Mouse (Mus musculus) limb, embryonic 12.5 days (tissue): Measurements from ENCODE around the gene Bet1l. TPM values are rescaled to one million over a fixed set of nuclear protein-coding genes. Genes with fewer than 3 reads are reported as not detected.

Source experiments
- ATAC-seq: fragments of 200-750 bp; cut with Nextera tagmentation; 2 replicates; pipeline ENCODE4 v1.8.0; 2017; ENCODE audit warnings: low read depth, moderate TSS enrichment; ENCODE audit not compliant: insufficient number of reproducible peaks, insufficient read depth, low FRiP score, low TSS enrichment
- H3K27ac ChIP-seq: fragments of 300-500 bp; sonication (generic); 2 replicates; pipeline ENCODE4 v1.5.1; 2016; ENCODE audit warnings: mild to moderate bottlenecking, moderate library complexity
- H3K27me3 ChIP-seq: fragments of 300-500 bp; sonication (generic); 2 replicates; pipeline ENCODE4 v1.6.1; 2016; ENCODE audit warnings: mild to moderate bottlenecking, moderate library complexity
- H3K36me3 ChIP-seq: fragments of 300-500 bp; sonication (generic); 2 replicates; pipeline ENCODE4 v1.6.1; 2016; ENCODE audit warnings: mild to moderate bottlenecking, moderate library complexity
- H3K4me1 ChIP-seq: fragments of 300-500 bp; sonication (generic); replicated peaks from 2 replicates; pipeline ENCODE4 v1.6.1; 2016
- H3K4me2 ChIP-seq: fragments of 300-500 bp; sonication (generic); 2 replicates; pipeline ENCODE4 v1.6.1; 2016; ENCODE audit warnings: mild to moderate bottlenecking, moderate library complexity
- H3K4me3 ChIP-seq: fragments of 300-500 bp; sonication (generic); replicated peaks from 2 replicates; pipeline ENCODE4 v1.5.1; 2016; ENCODE audit warnings: mild to moderate bottlenecking
- H3K9ac ChIP-seq: fragments of 300-500 bp; sonication (generic); replicated peaks from 2 replicates; pipeline ENCODE4 v1.6.1; 2016; ENCODE audit warnings: mild to moderate bottlenecking, moderate library complexity
- H3K9me3 ChIP-seq: fragments of 300-500 bp; sonication (generic); 2 replicates; pipeline ENCODE4 v1.6.1; 2016; ENCODE audit warnings: mild to moderate bottlenecking, moderate library complexity
- WGBS: fragments of 180-500 bp; shearing (Covaris S2); methylation state at CpG from one replicate; pipeline ENCODE4 v1.1.7; 2016; 5-methylcytosine and 5-hydroxymethylcytosine counted together
- polyA plus RNA-seq: library from polyadenylated mRNA; unstranded; fragments of >200 nt; fragmentation: Nextera tagmentation; extraction: Ambion mirVana; gene quantifications from 2 replicates; pipeline ENCODE4 v1.2.1, GENCODE M21; 2016

Bet1l gene
- polyA plus RNA-seq, 1 experiment from 2014 or later, result 38.3 TPM

GRCm38 (mm10) chr7:140856785-140857549 lies 410 bp downstream of the Bet1l start, which contains the start of gene Ric8a:
TSS of gene Ric8a (plus strand) at chr7:140856957.
- peak within 1 kb of the TSS; percentile 82 for H3K27ac ChIP-seq
- WGBS, result under 1% methylated on average over 50 of the region's 50 CpGs
- peaks cover 66% of the 10 kb centered on the region for H3K36me3 ChIP-seq
- H3K4me3 ChIP-seq, result peak within 1 kb of the TSS; percentile 75
- H3K4me2 ChIP-seq, result peak within 1 kb of the TSS; percentile 100
- ATAC-seq, result peak; percentile 79
- H3K4me1 ChIP-seq, result peaks cover 25% of the 10 kb centered on the region
- H3K9ac ChIP-seq, result peak within 1 kb of the TSS; percentile 90
- no peaks in the 10 kb centered on the region for H3K27me3 ChIP-seq
- no peaks in the 10 kb centered on the region for H3K9me3 ChIP-seq

GRCm38 (mm10) chr7:140855860-140856784 lies 1.3 kb downstream of the Bet1l start, which contains the start of gene Gm45785:
TSS of gene Gm45785 (minus strand) at chr7:140856331.
- Histone ChIP-seq H3K4me3 (peak within 1 kb of the TSS; percentile 75), H3K4me1 (peaks cover 25% of the 10 kb centered on the region), H3K27me3 (no peaks in the 10 kb centered on the region), H3K27ac (peak within 1 kb of the TSS; percentile 82), H3K4me2 (peak within 1 kb of the TSS; percentile 100), H3K36me3 (peaks cover 65% of the 10 kb centered on the region), H3K9ac (peak within 1 kb of the TSS; percentile 90), H3K9me3 (no peaks in the 10 kb centered on the region)
- ATAC-seq, result peak; percentile 74
- WGBS, result 1% methylated on average over 51 of the region's 51 CpGs

- H3K27ac ChIP-seq, result no peak overlapping the region
- H3K27me3 ChIP-seq, result no peaks in the 10 kb centered on the region
- H3K4me3 ChIP-seq, result peak overlapping the region; percentile 75
- H3K9ac ChIP-seq, result peak overlapping the region; percentile 90
- H3K36me3 ChIP-seq, result peaks cover 57% of the 10 kb centered on the region
- peaks cover 25% of the 10 kb centered on the region for H3K4me1 ChIP-seq
- H3K4me2 ChIP-seq, result peak overlapping the region; percentile 100
- ATAC-seq, result no peak
- H3K9me3 ChIP-seq, result no peaks in the 10 kb centered on the region
- WGBS, result 72% methylated on average over 9 of the region's 9 CpGs
Observed at GRCm38 (mm10) chr7:140855181-140855580, 2.2 kb downstream of the Bet1l start.

- no peaks in the 10 kb centered on the region for H3K27me3 ChIP-seq
- H3K27ac ChIP-seq, result no peak overlapping the region
- WGBS, result 92% methylated on average over 18 of the region's 18 CpGs
- H3K4me1 ChIP-seq, result peaks cover 25% of the 10 kb centered on the region
- peak overlapping the region; percentile 90; the same call in 1 of the 2 replicates for H3K9ac ChIP-seq
- ATAC-seq, result no peak
- no peak overlapping the region for H3K4me3 ChIP-seq
- H3K9me3 ChIP-seq, result no peaks in the 10 kb centered on the region
- peaks cover 50% of the 10 kb centered on the region for H3K36me3 ChIP-seq
- H3K4me2 ChIP-seq, result no peak overlapping the region
Observed at GRCm38 (mm10) chr7:140854483-140854882, 2.9 kb downstream of the Bet1l start.

- no peaks in the 10 kb centered on the region for H3K27me3 ChIP-seq
- H3K9ac ChIP-seq, result no peak overlapping the region
- no peak overlapping the region for H3K4me3 ChIP-seq
- peaks cover 39% of the 10 kb centered on the region for H3K36me3 ChIP-seq
- H3K27ac ChIP-seq, result no peak overlapping the region
- 87% methylated on average over 9 of the region's 9 CpGs for WGBS
- no peaks in the 10 kb centered on the region for H3K9me3 ChIP-seq
- no peak overlapping the region for H3K4me2 ChIP-seq
- peaks cover 18% of the 10 kb centered on the region for H3K4me1 ChIP-seq
- ATAC-seq, result no peak
Observed at GRCm38 (mm10) chr7:140853386-140853785, 4.0 kb downstream of the Bet1l start.

- peaks cover 5% of the 10 kb centered on the region; the same call in 1 of the 2 replicates for H3K27me3 ChIP-seq
- ATAC-seq, result no peak
- peaks cover 9% of the 10 kb centered on the region for H3K4me1 ChIP-seq
- H3K36me3 ChIP-seq, result peaks cover 35% of the 10 kb centered on the region
- H3K9ac ChIP-seq, result no peak overlapping the region
- H3K4me2 ChIP-seq, result no peak overlapping the region
- H3K4me3 ChIP-seq, result no peak overlapping the region
- H3K9me3 ChIP-seq, result no peaks in the 10 kb centered on the region
- no peak overlapping the region for H3K27ac ChIP-seq
- 97% methylated on average over 4 of the region's 4 CpGs for WGBS
Observed at GRCm38 (mm10) chr7:140851916-140852315, 5.5 kb downstream of the Bet1l start.

- H3K9ac ChIP-seq, result no peak overlapping the region; the same call in 1 of the 2 replicates
- no peak for ATAC-seq
- WGBS, result 91% methylated on average over 10 of the region's 10 CpGs
- no peak overlapping the region for H3K4me2 ChIP-seq
- no peak overlapping the region for H3K27ac ChIP-seq
- H3K36me3 ChIP-seq, result peaks cover 24% of the 10 kb centered on the region
- H3K27me3 ChIP-seq, result peaks cover 20% of the 10 kb centered on the region
- no peaks in the 10 kb centered on the region for H3K9me3 ChIP-seq
- no peaks in the 10 kb centered on the region; the same call in 1 of the 2 replicates for H3K4me1 ChIP-seq
- H3K4me3 ChIP-seq, result no peak overlapping the region
Observed at GRCm38 (mm10) chr7:140848591-140848990, 8.8 kb downstream of the Bet1l start.

- ATAC-seq, result no peak
- 72% methylated on average over 11 of the region's 11 CpGs for WGBS
- H3K4me2 ChIP-seq, result no peak within 1 kb of the TSS
- no peak within 1 kb of the TSS for H3K27ac ChIP-seq
- no peak within 1 kb of the TSS for H3K4me3 ChIP-seq
- peaks cover 18% of the 10 kb centered on the region for H3K36me3 ChIP-seq
- H3K9ac ChIP-seq, result peak within 1 kb of the TSS; percentile 18; the same call in 1 of the 2 replicates
- no peaks in the 10 kb centered on the region for H3K9me3 ChIP-seq
- peaks cover 26% of the 10 kb centered on the region for H3K27me3 ChIP-seq
- no peaks in the 10 kb centered on the region; the same call in 1 of the 2 replicates for H3K4me1 ChIP-seq
Observed at GRCm38 (mm10) chr7:140847755-140848580, 9.4 kb downstream of the Bet1l start, which contains the start of gene Odf3. TSS of gene Odf3 (plus strand) at chr7:140847805.

- H3K4me1 ChIP-seq, result no peaks in the 10 kb centered on the region; the same call in 1 of the 2 replicates
- H3K9ac ChIP-seq, result no peak overlapping the region
- no peak overlapping the region for H3K4me2 ChIP-seq
- peaks cover 5% of the 10 kb centered on the region for H3K36me3 ChIP-seq
- no peak overlapping the region for H3K27ac ChIP-seq
- ATAC-seq, result no peak
- H3K27me3 ChIP-seq, result peaks cover 37% of the 10 kb centered on the region
- no peaks in the 10 kb centered on the region for H3K9me3 ChIP-seq
- WGBS, result 85% methylated on average over 10 of the region's 10 CpGs
- no peak overlapping the region for H3K4me3 ChIP-seq
Observed at GRCm38 (mm10) chr7:140846676-140847075, 10.7 kb downstream of the Bet1l start.

GRCm38 (mm10) chr7:140845683-140846082 lies 11.7 kb downstream of the Bet1l start:
- H3K36me3 ChIP-seq, result no peaks in the 10 kb centered on the region
- no peak overlapping the region for H3K4me3 ChIP-seq
- WGBS, result 60% methylated on average over 4 of the region's 4 CpGs
- H3K4me1 ChIP-seq, result peaks cover 3% of the 10 kb centered on the region; the same call in 1 of the 2 replicates
- ATAC-seq, result no peak
- H3K27ac ChIP-seq, result no peak overlapping the region
- no peak overlapping the region for H3K4me2 ChIP-seq
- peaks cover 47% of the 10 kb centered on the region for H3K27me3 ChIP-seq
- H3K9me3 ChIP-seq, result no peaks in the 10 kb centered on the region
- H3K9ac ChIP-seq, result no peak overlapping the region
